Mouse (Mus musculus) cerebellum, adult 2 months (tissue): ENCODE results near the gene Grpel1. TPM values are rescaled to one million over a fixed set of nuclear protein-coding genes. Genes with fewer than 3 reads are reported as not detected.
A peak's percentile ranks its signal among the peaks of the same experiment; 100 is the strongest.

ENCODE experiments used
- DNase-seq, 2 experiments: peaks; one replicate each; pipeline ENCODE4 v3.0.0; 2021
- H3K27ac ChIP-seq: fragments of 200-500 bp; 2 replicates; pipeline ENCODE4 v1.5.1; 2012; ENCODE audit warnings: low read length, control low read depth, inconsistent platforms; ENCODE audit not compliant: insufficient read depth
- H3K27me3 ChIP-seq: fragments of 200-500 bp; 2 replicates; pipeline ENCODE4 v1.6.1; 2012; ENCODE audit warnings: inconsistent platforms, mild to moderate bottlenecking, low read length, moderate library complexity; ENCODE audit not compliant: control insufficient read depth, insufficient read depth
- H3K4me1 ChIP-seq: fragments of 200-500 bp; 2 replicates; pipeline ENCODE4 v1.6.1; 2011; ENCODE audit warnings: low read length; ENCODE audit not compliant: control insufficient read depth, insufficient read depth
- H3K4me3 ChIP-seq: fragments of 200-500 bp; replicated peaks from 2 replicates; pipeline ENCODE3; 2011; ENCODE audit warnings: mild to moderate bottlenecking, low read depth, low read length, control low read depth; ENCODE audit not compliant: insufficient read depth
- CTCF ChIP-seq: fragments of 200-500 bp; IDR thresholded peaks from 2 replicates; pipeline ENCODE4 v1.5.1; 2011; ENCODE audit warnings: low read depth, mild to moderate bottlenecking, control low read depth, low read length, moderate library complexity, borderline replicate concordance; ENCODE audit not compliant: insufficient read depth
- POLR2A ChIP-seq: fragments of 200-500 bp; IDR thresholded peaks from 2 replicates; pipeline ENCODE4 v1.6.1; 2011; ENCODE audit warnings: low read length, control low read depth, borderline replicate concordance; ENCODE audit not compliant: insufficient read depth
- WGBS: fragments of 180-500 bp; shearing (Covaris S2); methylation state at CpG from one replicate; pipeline ENCODE4 v1.1.7; 2018; 5-methylcytosine and 5-hydroxymethylcytosine counted together
- polyA plus RNA-seq: library from polyadenylated mRNA; depleted of rRNA; stranded (reverse); fragments of >200 nt; gene quantifications from 2 replicates; pipeline ENCODE4 v1.2.3, GENCODE M21; 2012

Gene Grpel1
- polyA plus RNA-seq, 1 experiment: 27.3 TPM

DNA sequence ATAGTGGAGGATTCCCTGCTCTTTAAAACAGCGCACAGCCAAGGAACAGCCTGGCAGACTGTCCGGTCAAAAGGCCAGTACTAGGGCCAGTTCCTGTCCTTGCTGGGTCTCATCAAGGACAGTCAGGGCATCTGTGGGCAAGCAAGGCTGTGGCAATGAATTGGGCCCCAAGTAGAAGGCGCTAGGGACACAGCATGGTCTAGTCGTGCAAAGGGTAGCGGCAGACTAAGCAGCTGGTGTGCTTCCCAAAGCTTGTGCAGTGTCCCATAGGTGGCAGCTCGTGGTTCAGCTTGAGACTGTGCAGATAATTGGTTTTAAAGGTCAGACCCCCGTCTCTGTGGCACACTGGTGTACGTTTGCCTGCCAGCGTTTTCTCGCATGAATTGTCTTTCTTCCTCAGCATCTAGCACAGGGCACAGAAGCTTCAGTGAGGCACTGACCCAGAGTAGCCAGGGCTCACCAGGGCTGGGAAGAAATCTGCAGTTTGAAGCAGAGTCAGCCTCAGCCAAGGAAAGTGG is 12.9 kb upstream of the Grpel1 start:
- H3K4me3 ChIP-seq: no peak overlapping the region
- H3K4me1 ChIP-seq: no peaks in the 10 kb centered on the region
- TF ChIP-seq CTCF (no peak), POLR2A (no peak)
- no peak for DNase-seq
- WGBS: 33% methylated on average over 10 of the region's 10 CpGs
- no peaks in the 10 kb centered on the region; the same call in 1 of the 2 replicates for H3K27me3 ChIP-seq
- no peak overlapping the region for H3K27ac ChIP-seq

DNA sequence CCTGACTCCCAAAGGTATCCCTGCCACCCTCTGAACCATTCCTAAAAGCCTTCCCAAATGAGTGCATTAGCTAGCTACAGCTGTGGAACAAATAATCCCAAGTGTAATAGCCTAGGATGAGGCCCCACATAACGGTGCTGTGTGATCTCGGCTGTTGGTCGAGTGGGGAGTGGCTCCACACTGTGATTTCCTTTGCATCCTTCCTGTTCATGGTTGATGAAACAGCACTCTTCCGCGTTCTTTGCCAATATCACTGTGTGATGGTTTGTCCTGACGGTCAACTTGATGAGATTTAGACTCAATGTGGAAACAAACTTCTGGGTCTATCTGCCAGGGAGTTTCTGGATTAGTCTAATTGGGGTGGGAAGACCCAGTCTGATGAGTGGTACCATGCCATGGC is 12.0 kb upstream of the Grpel1 start:
- no peak overlapping the region for H3K4me3 ChIP-seq
- no peak for TF ChIP-seq CTCF
- TF ChIP-seq POLR2A: no peak
- no peak for DNase-seq
- no peaks in the 10 kb centered on the region for H3K4me1 ChIP-seq
- no peak overlapping the region for H3K27ac ChIP-seq
- H3K27me3 ChIP-seq: no peaks in the 10 kb centered on the region; the same call in 1 of the 2 replicates
- 77% methylated on average over 6 of the region's 6 CpGs for WGBS

DNA sequence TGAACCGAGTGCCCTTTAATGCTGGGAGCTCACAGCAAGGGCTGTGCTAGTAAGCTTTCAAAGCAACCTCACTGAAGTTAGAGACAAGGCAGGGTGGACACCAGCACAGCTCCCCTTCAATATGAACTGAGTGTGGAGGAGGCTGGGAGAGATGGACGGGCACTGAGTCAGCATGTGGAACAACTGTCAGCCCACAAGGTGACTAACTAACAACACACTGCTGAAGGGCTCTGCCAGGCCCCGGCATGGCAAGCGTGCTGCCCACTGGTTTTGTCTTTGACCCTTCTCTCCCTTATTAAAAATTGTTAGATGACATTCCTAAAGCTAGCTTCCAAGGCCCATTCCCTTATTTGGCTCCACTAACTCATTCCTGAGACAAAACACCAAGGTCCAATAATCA is 7.1 kb upstream of the Grpel1 start:
- Histone ChIP-seq H3K27ac (no peak overlapping the region), H3K27me3 (no peaks in the 10 kb centered on the region; the same call in 1 of the 2 replicates), H3K4me3 (no peak overlapping the region), H3K4me1 (no peaks in the 10 kb centered on the region)
- TF ChIP-seq CTCF: no peak
- no peak for TF ChIP-seq POLR2A
- no peak for DNase-seq
- 87% methylated on average over 4 of the region's 4 CpGs for whole genome bisulfite sequencing

- WGBS: 12% methylated on average over 4 of the region's 4 CpGs
- H3K4me3 ChIP-seq: no peak overlapping the region
- no peaks in the 10 kb centered on the region; the same call in 1 of the 2 replicates for H3K27me3 ChIP-seq
- DNase-seq: peak; percentile 41 to 42
- TF ChIP-seq POLR2A: no peak
- peak; percentile 69; the same call in 1 of the 2 replicates for TF ChIP-seq CTCF
- H3K4me1 ChIP-seq: no peaks in the 10 kb centered on the region
- no peak overlapping the region for H3K27ac ChIP-seq
Observed at GRCm38 (mm10) chr5:36458926-36459325, 5.9 kb upstream of the Grpel1 start.

- no peak for DNase-seq
- Histone ChIP-seq H3K4me1 (peaks cover under 1% of the 10 kb centered on the region; the same call in 1 of the 2 replicates), H3K27ac (no peak overlapping the region), H3K27me3 (no peaks in the 10 kb centered on the region; the same call in 1 of the 2 replicates), H3K4me3 (no peak overlapping the region)
- TF ChIP-seq CTCF (no peak), POLR2A (no peak)
- WGBS: 85% methylated on average over 2 of the region's 2 CpGs
Observed at GRCm38 (mm10) chr5:36460712-36461111, 4.1 kb upstream of the Grpel1 start.

GRCm38 (mm10) chr5:36461231-36461630 is 3.6 kb upstream of the Grpel1 start:
- H3K27ac ChIP-seq: no peak overlapping the region
- H3K27me3 ChIP-seq: no peaks in the 10 kb centered on the region; the same call in 1 of the 2 replicates
- H3K4me3 ChIP-seq: no peak overlapping the region
- no peak for DNase-seq
- 77% methylated on average over 2 of the region's 2 CpGs for WGBS
- H3K4me1 ChIP-seq: peaks cover 4% of the 10 kb centered on the region; the same call in 1 of the 2 replicates
- TF ChIP-seq POLR2A: no peak
- no peak for TF ChIP-seq CTCF

DNA sequence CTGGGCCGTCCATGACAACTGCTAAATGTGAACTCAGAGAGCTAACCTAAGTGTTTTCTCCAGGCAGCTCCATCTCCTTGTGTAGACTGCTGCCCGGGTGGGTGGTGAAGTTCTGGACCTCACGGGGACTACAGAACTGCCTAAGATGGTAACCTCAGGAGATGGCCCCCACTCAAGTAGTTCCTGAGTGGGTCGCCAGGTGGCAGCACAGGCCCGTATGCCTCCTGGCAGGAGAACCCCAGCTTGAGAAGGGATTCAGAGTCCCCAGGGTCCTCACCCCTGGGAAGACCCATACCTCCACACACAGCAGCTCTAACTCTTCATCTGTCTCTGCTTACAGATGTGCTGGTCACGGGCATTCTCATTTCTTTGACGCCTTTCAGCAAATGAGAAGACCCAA is 2.0 kb upstream of the Grpel1 start:
- 11% methylated on average over 7 of the region's 7 CpGs for WGBS
- H3K27me3 ChIP-seq: no peaks in the 10 kb centered on the region
- no peak overlapping the region for H3K4me3 ChIP-seq
- no peak overlapping the region for H3K27ac ChIP-seq
- TF ChIP-seq POLR2A: no peak
- peak; percentile 88 for TF ChIP-seq CTCF
- peak; percentile 68 to 82 for DNase-seq
- H3K4me1 ChIP-seq: peaks cover 4% of the 10 kb centered on the region; the same call in 1 of the 2 replicates

DNA sequence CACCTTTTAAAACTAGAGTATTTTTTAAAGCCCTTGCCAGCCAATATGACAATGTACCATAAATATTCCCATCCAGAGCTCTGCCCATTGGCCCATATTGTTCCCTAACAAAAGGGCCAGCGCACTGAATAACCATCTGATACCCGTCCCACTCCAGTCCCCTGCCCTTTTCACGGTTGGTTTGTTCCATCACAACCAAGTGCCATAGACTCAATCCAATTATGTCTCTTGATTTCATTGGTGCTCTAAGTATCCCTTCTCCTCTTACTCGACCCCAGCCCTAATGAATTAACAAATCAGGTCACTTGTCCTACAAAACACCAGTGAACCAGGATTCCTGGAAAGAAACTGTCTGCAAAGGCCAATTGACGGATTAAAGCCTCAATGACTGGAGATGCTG is 1.4 kb upstream of the Grpel1 start:
- H3K27ac ChIP-seq: no peak overlapping the region
- no peak for DNase-seq
- H3K4me1 ChIP-seq: peaks cover 4% of the 10 kb centered on the region; the same call in 1 of the 2 replicates
- TF ChIP-seq POLR2A (no peak), CTCF (no peak)
- no peak overlapping the region for H3K4me3 ChIP-seq
- WGBS: 41% methylated on average over 5 of the region's 5 CpGs
- H3K27me3 ChIP-seq: no peaks in the 10 kb centered on the region
